Mouse (Mus musculus): ENCODE measurements around the gene Dhdh. TPM values are rescaled to one million over a fixed set of nuclear protein-coding genes. Genes with fewer than 3 reads are reported as not detected.
"Not testable (repeated sequence)": the region's sequence is repeated elsewhere in the genome, so short reads cannot be mapped to it uniquely, and the experiment has no call there.

Dhdh gene
- total RNA-seq, 2 experiments from 2014 or later: 42.4 to 47.3 TPM

DNA sequence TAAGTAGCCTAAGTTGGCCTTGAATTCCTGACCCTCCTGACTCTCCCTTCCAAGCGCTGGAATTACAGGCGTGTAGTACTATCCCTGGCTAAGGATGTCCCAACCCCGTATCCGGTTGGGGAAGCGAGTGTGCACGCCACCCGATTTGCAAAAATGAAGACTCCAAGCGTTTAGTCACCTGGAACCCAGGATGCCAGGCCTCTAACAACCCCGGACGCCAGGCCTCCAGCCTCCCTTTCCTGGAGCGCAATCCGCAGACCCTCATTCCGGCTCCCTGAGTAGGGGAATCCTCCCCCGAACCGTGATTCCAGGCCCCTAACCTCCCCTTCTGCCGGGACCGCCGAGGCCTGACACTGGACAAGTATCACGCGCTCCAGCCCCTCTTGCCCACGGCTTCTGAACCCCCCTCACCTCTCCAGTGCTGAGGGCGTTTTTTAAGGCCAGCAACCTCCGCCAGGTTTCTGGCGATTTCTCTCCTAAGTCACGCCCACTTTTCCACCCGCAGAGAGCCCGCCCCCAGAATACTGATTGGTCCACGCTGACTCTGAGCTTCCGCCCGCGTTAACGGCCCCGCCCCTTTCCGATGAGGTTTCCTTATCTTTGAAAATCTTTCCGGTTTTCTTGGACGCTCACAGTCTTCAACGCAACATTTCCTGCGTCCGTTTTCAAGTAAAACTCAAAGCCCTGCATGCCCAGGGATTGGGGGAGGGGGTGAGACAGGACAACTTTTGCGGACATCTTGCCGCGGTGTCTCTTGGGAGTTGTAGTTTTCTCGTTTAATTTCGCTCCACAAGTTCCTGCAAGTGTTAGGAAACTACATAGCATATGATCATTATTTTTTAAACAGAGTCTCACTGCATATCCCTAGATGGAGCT lies 21.5 kb upstream of the Dhdh start, which contains the start of gene Nucb1:
Nucb1 (minus strand) TSS at position 495 of the 876 bp plus-strand sequence.
- DNase-seq: peak; percentile 93

DNA sequence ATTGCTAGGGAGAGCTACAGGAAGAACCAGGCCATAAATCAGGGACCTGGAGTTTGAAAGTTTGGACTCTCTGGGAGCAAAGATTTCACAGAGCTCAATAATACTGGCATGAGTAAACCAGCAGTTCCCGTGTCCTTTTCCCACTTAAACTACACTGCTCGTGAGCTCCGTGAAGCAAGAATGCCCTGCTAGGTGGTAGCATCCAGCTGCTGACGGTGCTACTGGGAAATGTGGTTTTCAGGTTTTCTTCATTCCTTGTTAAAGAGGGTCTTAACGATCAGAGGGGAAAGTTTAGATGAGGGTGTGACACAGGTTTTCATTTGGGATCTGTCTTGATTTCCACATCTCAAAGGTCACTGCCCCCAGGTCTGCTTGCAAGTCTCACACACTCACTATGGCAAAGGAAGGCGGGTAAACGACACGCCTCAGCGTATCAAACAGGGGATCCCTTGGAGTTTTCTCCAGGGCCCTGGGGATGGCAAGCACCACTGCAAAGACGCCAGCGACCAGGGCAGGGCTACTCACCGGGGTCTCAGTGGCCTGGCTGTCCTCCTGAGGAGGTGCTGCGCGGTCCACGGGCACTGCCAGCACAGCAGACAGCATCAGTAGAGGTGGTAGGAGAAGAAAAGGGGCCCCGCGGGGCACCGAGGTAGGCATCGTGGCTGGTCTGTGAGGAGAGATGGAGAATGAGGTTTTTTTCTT lies 20.7 kb upstream of the Dhdh start:
- no peak for DNase-seq

DNA sequence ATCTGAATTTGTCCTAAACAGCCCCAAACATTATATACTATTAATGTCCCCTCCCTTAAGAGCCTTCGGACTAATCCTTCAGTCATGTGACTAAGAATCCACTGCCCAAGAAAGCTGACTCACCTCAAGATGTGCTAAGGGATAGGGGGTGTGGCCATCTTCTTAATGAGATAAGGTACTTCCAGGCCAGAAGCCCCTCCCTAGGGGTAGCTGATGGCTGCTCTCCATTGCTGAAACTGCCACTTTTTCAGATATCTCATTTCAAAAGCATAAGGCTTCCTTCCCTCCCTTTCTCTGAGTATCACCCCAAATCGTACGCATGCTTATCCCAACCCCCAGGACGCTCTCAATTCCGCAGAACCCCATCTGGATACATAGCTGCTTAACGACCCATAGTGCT lies 20.0 kb upstream of the Dhdh start:
- DNase-seq: no peak

DNA sequence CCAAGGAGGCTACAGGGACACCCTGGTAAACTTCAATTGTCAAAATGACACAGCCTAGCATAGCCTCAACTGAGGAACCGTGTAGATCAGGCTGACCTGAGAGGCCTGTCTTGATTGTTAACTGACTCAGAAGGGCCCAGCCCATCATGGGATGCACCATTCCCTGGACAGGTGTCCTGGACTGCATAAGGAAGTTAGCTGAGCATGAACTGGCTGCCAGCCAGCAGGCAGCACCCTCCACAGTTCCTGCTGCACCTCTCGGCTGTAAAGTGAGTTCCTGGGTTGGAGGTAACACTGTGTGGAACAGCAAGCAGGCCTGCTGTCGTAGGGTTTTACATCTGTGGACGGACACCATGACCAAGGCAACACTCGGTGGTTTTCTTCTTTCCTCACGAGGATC lies 19.0 kb upstream of the Dhdh start:
- no peak for DNase-seq

DNA sequence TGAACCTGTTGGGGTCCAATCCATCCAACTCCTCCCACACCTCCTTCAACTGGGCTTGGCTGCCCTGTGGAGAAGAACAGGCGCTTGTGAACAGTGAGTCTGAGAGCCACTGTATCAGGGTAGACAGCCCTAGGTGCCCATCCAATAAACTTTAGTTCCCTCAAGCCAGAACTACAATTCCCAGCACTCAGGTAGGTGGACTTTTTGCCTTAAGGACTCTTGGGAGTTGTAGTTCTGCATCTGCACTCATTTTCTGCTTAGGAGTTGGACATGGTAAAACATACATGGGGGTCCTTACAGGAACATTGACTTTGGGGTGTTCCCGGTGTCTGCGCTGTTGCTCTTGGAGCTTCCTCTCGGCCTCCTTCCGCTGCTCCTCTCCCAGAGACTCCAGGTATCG lies 9.8 kb upstream of the Dhdh start:
- DNase-seq: no peak

DNA sequence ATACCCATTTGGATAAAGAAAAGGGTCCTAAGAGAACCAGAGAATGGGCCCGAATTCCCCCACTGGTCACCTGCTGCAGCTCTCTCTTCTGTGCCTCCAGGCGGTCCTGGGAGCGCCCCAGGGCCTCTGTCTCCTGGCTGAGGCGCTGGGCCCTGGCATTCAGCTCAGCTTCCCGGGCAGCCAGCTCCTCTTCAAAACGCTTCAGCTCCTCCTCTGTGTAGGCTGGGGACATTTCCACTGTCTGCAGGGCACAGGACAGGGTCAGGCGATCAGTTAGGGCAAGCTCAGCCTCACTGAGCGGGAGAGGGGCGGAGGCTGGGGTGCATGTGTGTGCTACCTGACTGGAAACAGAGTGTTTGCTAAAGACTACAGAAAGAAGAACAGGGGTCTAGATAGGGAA lies 5.9 kb upstream of the Dhdh start:
- no peak for DNase-seq

DNA sequence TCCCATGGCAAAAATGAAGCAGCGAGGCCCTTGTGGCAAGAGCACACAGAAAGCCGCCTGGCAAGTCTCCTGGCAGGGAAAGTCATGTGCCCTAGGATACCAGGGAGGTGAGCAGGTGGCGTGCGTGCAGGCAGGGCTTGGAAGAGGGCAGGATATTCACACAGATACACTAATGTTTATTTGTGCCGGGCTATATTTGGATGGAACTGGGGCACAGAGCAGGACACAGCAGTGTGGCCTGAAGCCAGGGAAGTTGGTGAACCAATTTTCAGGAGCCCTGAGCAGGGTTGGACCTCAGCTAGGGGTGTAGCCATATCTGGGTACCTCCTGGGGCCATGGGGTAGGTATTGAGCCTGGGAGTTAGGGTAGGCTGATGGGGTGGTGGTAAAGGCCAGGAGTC lies 4.3 kb upstream of the Dhdh start:
- DNase-seq: peak; percentile 41

DNA sequence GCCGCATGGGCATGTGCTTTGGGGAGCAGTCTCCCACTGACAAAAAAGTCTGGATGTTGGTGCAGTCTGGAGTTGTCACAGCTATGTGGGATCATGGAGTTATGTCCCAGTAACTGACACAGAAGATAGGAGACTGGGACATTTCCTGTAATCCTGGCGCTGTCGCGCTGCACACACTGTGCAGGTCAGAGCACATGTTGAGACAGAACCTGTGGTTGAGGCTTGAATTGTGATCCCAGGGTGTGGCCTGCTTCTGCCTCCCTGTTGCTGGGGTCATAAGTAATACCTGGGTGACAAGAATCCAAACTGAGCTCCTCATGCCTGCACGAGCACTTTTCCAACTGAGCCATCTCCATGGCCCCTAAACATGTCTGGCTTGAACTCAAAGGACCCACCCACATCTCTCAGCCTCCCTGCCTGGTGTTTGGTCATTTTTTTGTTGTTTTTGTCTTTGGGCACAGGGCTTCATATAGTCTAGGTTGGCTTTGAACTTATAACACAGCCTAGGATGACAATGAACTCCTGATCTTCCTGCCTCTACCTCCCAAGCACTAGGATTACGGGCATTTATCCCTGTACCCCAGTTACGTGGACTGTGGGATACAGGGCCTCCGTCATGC lies 3.7 kb upstream of the Dhdh start:
- no peak for DNase-seq

DNA sequence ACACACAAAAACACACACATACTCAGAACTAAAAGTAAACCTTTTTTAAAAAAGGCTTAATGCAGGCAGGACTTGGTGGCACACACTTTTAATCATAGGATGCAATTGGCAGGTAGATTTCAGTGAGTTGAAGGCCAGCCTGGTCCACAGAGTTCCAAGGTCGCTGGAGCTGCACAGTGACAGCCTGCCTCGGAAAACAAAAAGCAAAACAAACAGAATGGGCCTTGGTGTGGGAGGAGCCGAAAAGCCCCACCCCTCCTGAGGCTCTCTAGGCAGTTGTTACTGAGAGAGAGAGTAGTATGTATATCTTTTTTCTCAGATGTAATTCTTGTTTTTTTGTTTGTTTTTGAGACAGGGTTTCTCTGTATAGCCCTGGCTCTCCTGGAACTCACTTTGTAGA lies 2.7 kb upstream of the Dhdh start:
- peak; percentile 71 for DNase-seq

DNA sequence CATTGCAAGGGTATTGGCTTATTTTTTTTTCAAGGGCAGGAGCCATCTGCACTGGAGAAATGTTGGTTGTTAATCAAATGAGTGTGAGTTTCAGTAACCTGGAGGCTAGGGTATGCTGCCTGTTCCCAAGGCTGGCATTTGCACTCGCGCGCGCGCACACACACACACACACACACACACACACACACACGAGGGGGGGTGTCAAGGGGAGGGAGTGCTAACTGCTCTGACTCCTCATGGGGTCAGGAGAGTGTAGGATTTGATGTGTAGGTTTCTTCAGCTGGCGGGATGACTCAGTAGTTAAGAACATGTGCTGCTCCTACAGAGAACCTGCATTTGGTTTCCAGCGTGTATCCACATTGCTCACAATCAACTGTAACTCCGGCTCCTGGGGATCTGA lies 2.2 kb upstream of the Dhdh start:
- DNase-seq: peak; percentile 57

DNA sequence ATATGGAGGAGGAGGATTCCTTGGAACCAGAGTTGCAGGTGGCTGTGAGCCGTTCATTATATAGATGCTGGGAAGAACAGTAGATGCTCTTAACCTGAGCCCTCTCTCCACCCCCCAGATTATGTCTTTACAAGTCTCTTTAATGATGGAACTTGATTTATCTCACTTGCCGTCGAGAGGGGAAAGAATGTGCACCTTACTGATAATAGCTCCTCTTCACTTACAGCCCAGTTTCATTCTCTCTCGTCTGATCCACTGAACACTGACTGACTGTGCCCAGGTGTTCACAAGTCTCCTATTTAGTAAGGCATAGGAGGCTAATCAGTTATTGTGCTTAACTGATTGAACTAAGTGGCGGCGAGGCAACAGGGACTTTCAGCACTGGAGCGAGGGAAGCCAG lies 973 bp upstream of the Dhdh start:
- DNase-seq: no peak

DNA sequence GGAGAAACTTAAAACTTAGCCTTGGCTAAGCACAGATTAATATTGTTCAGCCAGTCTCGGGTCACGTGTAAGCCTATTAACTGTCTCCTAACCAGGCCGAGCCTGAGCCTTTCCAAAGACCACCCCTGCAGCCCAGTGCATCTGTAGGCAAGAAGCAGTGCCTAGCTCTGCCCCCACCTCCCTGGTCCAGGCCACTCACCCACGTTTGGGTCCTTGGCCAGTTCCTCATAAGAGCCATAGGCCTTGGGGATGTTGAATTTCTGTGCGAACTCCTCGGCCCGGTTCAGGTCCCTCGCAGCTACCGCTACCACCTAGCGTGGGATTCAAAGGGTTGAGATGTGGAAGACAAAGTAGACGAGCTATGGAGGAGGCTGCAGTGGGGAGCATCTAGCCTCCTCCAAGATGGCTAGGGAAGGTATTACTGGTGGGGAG lies 728 bp downstream of the Dhdh start:
- peak; percentile 34 for DNase-seq

DNA sequence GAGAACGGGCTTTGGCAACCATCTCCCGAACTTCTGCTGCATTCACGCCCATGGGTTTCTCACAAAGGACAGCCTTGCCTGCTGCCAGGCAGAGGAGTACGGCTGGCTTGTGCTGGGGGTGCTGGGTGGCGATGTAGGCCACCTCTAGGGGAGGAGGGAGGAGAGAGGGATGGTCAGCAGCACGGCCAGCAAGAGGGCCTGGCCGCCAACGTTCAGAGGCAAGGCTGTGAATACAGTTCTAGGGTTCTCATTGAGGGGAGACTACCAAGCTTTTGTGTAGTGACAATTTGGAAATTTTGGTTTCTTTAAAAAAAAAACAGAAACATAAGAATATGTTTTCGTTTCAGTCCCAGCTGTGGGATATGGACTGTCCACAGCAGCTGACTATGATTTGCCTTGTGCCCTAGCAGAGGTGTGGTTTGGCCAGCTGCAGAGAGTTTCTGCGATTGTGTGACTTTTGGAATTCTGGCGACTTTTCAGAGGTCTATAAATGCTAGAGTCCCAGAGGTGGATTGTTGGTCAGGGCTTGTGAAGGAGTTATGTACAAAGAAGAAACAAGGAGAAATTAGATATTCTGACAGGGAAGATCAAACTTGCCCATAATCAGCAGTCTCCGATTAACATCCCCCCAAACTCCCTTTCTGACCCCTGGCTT lies 1.7 kb downstream of the Dhdh start, which contains the start of gene Gm45808:
Gm45808 (minus strand) TSS at position 51 of the 655 bp plus-strand sequence.
- peak; percentile 44 for DNase-seq

DNA sequence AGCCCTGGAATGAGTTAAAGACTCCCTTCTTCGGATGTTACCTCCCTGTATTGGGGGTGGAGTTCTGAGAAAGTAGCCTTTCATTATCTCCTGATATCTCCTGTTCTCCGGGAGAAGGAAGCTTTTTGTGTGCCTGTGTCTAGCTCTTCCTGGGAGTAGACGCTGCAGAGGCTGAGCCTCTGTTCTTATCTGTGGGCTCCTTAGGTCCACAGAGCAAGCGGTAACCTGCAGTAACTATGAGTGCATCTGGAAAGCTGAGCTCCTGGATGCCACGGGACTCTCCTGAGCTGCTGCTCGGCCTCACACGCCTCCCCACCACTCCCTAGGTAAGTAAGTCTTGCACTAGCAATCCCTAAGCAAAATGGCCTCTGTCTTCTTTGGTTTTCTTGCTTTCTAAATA lies 2.4 kb downstream of the Dhdh start:
- no peak for DNase-seq

DNA sequence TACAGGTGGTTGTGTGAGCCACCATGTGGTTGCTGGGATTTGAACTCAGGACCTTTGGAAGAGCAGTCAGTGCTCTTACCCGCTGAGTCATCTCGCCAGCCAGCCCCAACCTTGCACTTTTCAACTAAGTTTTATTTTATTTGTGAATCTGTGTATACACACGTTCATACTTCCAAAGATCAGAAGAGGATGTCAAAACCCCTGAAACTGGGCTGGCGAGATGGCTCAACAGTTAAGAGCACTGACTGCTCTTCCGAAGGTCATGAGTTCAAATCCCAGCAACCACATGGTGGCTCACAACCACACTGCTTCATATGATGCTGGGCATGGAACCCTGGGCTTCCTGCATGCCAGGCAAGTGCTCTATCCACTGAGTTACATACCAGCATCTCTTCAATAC lies 3.6 kb downstream of the Dhdh start:
- not testable (repeated sequence) for DNase-seq

DNA sequence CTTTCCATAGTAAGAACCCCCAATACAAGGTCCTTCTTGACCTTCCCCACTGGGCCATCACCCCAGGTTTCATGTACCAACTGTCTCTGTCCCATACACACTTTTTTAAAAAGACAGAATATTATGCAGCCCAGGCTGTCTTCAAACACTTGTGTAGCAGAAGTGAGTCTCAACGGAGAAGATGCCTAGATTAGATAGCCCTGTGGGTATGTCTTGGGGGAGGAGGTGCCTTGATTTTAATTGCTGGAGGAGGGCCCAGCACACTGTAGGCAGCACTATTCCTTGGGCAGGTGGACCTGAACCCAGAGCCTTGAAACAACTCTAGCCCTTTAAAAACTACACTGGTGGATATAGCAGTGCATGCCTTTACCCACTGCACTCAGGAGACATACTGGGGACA lies 6.4 kb downstream of the Dhdh start:
- DNase-seq: no peak

DNA sequence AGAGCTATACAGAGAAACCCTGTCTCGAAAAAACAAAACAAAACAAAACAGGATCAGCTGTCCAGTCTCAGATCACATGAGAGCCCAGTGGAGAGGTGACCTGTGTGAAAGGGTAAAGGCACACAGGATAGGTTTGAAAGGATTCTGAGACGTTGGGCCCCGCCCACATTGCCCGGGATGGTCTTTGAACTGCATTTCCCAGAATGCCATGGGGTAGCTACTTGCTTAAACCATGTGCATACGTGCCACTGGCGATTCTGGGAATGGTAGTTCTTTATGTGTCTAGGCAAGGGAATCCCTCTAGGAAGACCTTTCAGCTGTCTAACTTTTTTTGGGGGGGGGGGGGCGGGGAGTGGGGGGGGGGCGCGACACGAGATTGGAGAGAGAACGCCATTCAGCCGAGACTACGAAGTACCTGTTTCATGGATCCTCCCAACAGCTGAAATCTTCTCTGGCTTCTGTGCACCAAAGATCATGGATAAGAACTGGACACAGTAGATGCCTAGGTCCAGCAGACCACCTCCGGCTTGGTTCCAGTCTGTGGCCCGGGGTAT lies 7.2 kb downstream of the Dhdh start, which contains the start of gene Tulp2:
Tulp2 (plus strand) TSS at position 504 of the 554 bp plus-strand sequence.
- peak; percentile 68 for DNase-seq

DNA sequence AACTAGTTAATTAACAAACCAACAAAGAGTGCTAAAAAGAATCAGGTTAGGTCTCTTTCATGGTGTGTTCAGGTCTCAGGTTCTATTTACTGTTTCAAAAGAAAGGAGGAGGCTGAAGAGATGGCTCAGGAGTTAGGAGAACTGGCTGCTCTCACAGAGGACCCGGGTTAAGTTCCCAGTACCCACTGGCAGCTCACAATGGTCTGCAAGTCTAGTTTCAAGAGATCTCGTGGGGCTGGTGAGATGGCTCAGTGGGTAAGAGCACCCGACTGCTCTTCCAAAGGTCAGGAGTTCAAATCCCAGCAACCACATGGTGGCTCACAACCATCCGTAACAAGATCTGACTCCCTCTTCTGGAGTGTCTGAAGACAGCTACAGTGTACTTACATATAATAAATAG lies 8.3 kb downstream of the Dhdh start:
- not testable (repeated sequence) for DNase-seq

DNA sequence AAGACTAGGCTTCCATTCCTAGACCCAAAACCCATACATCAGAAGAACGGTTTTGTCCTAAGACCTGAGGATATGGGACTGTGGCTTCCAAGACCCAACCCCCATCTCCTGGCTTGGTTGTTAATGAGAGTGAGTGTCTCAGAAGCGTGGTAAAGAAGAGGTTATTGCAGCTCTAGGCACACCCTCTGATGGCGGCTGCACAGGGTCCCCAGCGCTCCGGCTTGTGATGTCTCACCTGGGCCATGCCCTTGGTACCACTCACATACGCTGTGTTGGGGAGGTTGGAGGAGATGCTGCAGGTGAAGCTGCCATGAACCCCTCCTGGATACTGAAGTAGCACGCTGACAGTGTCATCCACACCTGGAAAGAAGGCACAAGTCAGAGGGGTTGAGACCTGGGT lies 9.8 kb downstream of the Dhdh start:
- DNase-seq: no peak

DNA sequence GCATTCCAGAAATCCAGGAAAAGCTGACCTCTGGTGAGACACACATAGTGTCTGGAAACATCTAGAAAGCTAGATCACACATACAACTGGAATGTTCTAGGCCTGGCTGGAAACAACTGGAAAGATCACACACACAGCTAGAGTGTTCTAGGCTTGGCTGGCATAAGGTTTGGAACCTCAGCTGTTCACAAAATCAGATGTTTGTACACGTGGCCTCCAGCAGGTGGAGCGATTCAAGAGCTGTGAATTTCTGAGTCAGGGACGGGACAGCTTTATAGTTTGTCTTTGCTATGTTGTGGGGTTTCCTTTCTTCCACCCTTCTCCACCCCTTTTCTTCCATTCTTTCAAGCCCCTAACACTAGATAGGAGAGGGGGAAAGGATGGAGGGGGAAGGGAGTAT lies 11.6 kb downstream of the Dhdh start:
- DNase-seq: peak; percentile 74

DNA sequence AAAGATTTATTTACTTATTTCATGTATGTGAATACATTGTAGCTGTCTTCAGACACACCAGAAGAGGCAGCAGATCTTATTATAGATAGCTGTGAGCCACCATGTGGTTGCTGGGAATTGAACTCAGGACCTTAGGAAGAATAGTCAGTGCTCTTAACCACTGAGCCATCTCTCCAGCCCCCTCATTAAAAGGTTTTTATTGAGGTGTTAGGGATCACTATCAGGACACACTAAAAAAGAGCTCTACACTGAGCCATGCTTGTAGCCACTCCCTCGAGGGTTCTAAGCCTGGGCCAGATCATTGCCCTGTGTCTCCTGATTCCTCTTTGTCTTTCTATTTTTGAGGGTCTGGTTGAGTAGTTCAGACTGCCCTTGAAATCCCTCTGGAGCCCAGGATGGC lies 12.2 kb downstream of the Dhdh start:
- DNase-seq: no peak
